Mouse (Mus musculus): ENCODE measurements at regions not wholly inside any gene's neighbourhood (a gene's known extent, or its start where the extent isn't known, plus 50 kb on each side); places are given as distances from the start of the nearest gene placed in this dataset.

GRCm38 (mm10) chr1:183672521-183672920 lies 254.5 kb downstream of the Hhipl2 start:
- Histone ChIP-seq H3K4me2 (no peak overlapping the region), H3K36me3 (replicated peaks) (no peaks in the 10 kb centered on the region), H3K9me3 (no peaks in the 10 kb centered on the region), H3K4me1 (no peaks in the 10 kb centered on the region), H3K4me3 (replicated peaks) (no peak overlapping the region), H3K27me3 (no peaks in the 10 kb centered on the region), H3K27ac (no peak overlapping the region), H3K9ac (no peak overlapping the region)
- no peak for ATAC-seq (ENCODE audit: low FRiP score)
- WGBS = 87% methylated on average over 5 of the region's 5 CpGs

DNA sequence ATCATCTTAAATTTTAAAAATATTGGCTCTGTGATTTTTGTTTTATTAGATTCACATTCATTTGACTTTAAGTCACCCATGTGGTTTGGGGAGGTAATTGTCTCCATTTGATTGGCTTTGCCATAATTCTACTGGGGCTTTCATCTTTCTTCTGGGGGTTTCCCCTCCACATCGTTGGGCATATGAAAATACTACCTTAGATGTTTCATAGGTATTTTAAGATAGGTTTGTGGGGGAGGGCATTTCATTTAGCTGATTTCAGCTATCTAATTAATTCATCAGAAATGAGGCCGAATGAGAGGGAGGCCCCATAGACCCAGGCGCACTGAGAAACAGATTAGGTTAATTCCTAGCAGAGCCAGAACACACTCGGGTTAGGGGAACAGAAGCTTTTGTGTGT lies 259.6 kb downstream of the Hhipl2 start:
- 86% methylated on average over 4 of the region's 4 CpGs for WGBS

GRCm38 (mm10) chr1:183679949-183680348 lies 261.9 kb downstream of the Hhipl2 start:
- ATAC-seq (ENCODE audit: low FRiP score) = no peak
- no peaks in the 10 kb centered on the region for H3K36me3 ChIP-seq (replicated peaks)
- no peak overlapping the region for H3K4me3 ChIP-seq (replicated peaks)
- H3K9ac ChIP-seq = no peak overlapping the region
- whole genome bisulfite sequencing = 81% methylated on average over 11 of the region's 11 CpGs
- no peak overlapping the region for H3K27ac ChIP-seq
- no peaks in the 10 kb centered on the region for H3K4me1 ChIP-seq
- no peaks in the 10 kb centered on the region for H3K27me3 ChIP-seq
- no peaks in the 10 kb centered on the region for H3K9me3 ChIP-seq
- no peak overlapping the region for H3K4me2 ChIP-seq

More for the DNA sequence above, 259.6 kb downstream of the Hhipl2 start:
- no peaks in the 10 kb centered on the region for H3K27me3 ChIP-seq
- H3K36me3 ChIP-seq (replicated peaks) = no peaks in the 10 kb centered on the region
- no peak overlapping the region for H3K4me2 ChIP-seq
- no peak overlapping the region for H3K9ac ChIP-seq
- no peaks in the 10 kb centered on the region for H3K9me3 ChIP-seq
- ATAC-seq (ENCODE audit: low FRiP score) = no peak
- no peak overlapping the region for H3K27ac ChIP-seq
- no peak overlapping the region for H3K4me3 ChIP-seq (replicated peaks)
- no peaks in the 10 kb centered on the region for H3K4me1 ChIP-seq

- no peak for ATAC-seq (ENCODE audit: low FRiP score)
- Histone ChIP-seq H3K4me2 (no peak overlapping the region), H3K36me3 (replicated peaks) (no peaks in the 10 kb centered on the region), H3K4me1 (no peaks in the 10 kb centered on the region), H3K27me3 (no peaks in the 10 kb centered on the region), H3K4me3 (replicated peaks) (no peak overlapping the region), H3K9me3 (no peaks in the 10 kb centered on the region), H3K9ac (no peak overlapping the region), H3K27ac (no peak overlapping the region)
- 89% methylated on average over 5 of the region's 5 CpGs for WGBS
Measured at GRCm38 (mm10) chr1:183686056-183686455, 268.0 kb downstream of the Hhipl2 start.

DNA sequence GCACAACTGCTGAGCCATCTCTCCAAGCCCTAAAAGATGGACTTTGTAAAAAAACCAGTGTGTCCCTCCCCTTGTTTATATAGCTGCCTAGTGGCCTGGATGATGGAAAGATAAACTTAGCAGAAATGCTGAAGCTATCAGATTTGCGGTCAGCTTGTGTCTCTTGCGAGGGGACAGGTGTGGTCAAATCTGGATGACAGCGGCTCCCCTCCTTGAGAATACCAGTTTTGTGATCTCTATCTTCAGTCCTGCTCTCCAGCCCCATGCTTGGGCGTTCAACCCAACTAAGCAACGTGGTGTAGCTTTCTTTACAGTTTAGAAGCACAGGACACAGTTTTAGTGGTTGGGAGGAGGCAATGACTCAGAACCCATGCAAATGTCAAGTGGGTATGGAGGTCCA lies 274.7 kb downstream of the Hhipl2 start:
- 88% methylated on average over 5 of the region's 5 CpGs for WGBS
- Histone ChIP-seq H3K27ac (no peak overlapping the region), H3K4me3 (replicated peaks) (no peak overlapping the region), H3K4me2 (no peak overlapping the region), H3K9ac (no peak overlapping the region), H3K4me1 (no peaks in the 10 kb centered on the region), H3K36me3 (replicated peaks) (no peaks in the 10 kb centered on the region), H3K27me3 (no peaks in the 10 kb centered on the region), H3K9me3 (no peaks in the 10 kb centered on the region)
- ATAC-seq (ENCODE audit: low FRiP score) = no peak

- Histone ChIP-seq H3K9me3 (no peaks in the 10 kb centered on the region), H3K27ac (no peak overlapping the region), H3K36me3 (replicated peaks) (no peaks in the 10 kb centered on the region), H3K4me3 (replicated peaks) (no peak overlapping the region), H3K4me2 (no peak overlapping the region), H3K27me3 (no peaks in the 10 kb centered on the region), H3K9ac (no peak overlapping the region), H3K4me1 (no peaks in the 10 kb centered on the region)
- WGBS = 82% methylated on average over 11 of the region's 11 CpGs
- no peak for ATAC-seq (ENCODE audit: low FRiP score)
Measured at GRCm38 (mm10) chr1:183699284-183699683, 281.3 kb downstream of the Hhipl2 start.

DNA sequence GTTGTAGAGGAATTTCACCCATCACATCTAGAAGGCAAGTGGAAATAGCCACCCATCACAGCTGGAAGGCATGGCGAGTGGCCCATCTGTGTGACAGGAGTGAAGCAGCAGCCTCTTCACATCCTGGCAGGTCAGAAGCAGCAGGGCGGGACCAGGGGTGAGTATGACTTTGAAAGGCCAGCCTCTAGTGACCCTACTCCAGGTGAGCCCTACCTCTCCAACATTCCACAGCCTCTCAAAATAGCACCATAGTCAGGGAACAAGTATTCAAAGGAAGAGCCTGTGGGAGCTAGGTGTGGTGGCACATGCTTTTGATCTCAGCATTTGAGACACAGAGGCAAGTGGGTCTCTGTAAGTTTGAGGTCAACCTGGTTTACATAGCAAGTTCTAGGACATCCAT lies 284.9 kb downstream of the Hhipl2 start:
- WGBS = 80% methylated on average over 2 of the region's 2 CpGs
- H3K4me1 ChIP-seq = no peaks in the 10 kb centered on the region; the same call in 1 of the 2 replicates
- H3K27me3 ChIP-seq = no peaks in the 10 kb centered on the region
- no peak overlapping the region for H3K4me2 ChIP-seq
- no peak for ATAC-seq (ENCODE audit: low FRiP score)
- no peak overlapping the region for H3K27ac ChIP-seq
- H3K9ac ChIP-seq = no peak overlapping the region
- H3K36me3 ChIP-seq (replicated peaks) = no peaks in the 10 kb centered on the region
- H3K9me3 ChIP-seq = no peaks in the 10 kb centered on the region
- H3K4me3 ChIP-seq (replicated peaks) = no peak overlapping the region

DNA sequence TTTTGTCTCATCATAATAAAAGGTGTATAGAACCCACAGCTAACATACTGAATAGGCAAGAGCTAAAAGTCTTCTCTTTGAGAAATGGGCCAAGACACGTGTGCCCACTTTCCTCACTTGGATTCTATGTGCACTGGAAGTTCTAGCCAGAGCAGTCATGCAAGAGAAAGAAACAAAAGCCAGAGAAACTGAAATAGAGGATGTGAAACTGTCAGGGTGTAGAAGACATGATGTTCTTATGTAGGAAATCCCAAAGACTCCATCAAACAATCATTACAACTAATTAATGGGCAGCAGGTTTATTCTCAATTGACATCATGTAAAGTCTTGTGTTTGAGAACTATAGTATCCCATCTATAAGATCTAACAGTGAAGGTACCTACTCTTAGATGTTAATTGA lies 294.9 kb downstream of the Hhipl2 start:
- Histone ChIP-seq H3K27me3 (no peaks in the 10 kb centered on the region), H3K4me3 (replicated peaks) (no peak overlapping the region), H3K4me2 (no peak overlapping the region), H3K36me3 (replicated peaks) (no peaks in the 10 kb centered on the region), H3K27ac (no peak overlapping the region), H3K9me3 (no peaks in the 10 kb centered on the region), H3K4me1 (no peaks in the 10 kb centered on the region), H3K9ac (no peak overlapping the region)
- ATAC-seq (ENCODE audit: low FRiP score) = no peak
- WGBS = 87% methylated on average over 1 of the region's 1 CpGs

GRCm38 (mm10) chr1:183717060-183717459 lies 296.0 kb upstream of the Dusp10 start:
- Histone ChIP-seq H3K4me2 (no peak overlapping the region), H3K4me3 (replicated peaks) (no peak overlapping the region), H3K4me1 (no peaks in the 10 kb centered on the region), H3K36me3 (replicated peaks) (no peaks in the 10 kb centered on the region), H3K9me3 (no peaks in the 10 kb centered on the region), H3K9ac (no peak overlapping the region), H3K27ac (no peak overlapping the region), H3K27me3 (no peaks in the 10 kb centered on the region)
- 76% methylated on average over 1 of the region's 1 CpGs for WGBS
- peak; percentile 57; the same call in 1 of the 2 replicates for ATAC-seq (ENCODE audit: low FRiP score)

DNA sequence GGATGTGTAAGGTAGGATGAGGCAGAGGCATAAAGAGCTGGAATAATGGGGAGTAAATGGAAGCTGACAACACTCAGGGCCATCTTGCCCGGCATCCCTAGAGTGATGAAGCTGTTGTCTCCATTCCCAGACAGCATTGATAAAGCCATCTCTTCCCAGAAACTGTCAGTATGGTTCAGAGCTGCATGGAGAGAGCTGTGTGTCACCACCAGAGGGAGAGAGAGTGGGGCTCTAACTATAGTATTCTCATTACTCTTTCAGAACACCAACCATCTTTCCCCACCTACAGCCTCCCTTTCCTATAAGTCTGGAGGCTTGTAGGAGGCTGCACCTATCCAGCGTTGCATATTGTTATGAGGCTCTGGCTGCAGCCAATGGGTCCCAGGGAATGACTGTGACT lies 264.0 kb upstream of the Dusp10 start:
- Histone ChIP-seq H3K9me3 (no peaks in the 10 kb centered on the region), H3K9ac (no peak overlapping the region), H3K27ac (no peak overlapping the region), H3K36me3 (replicated peaks) (no peaks in the 10 kb centered on the region), H3K27me3 (no peaks in the 10 kb centered on the region), H3K4me3 (replicated peaks) (no peak overlapping the region), H3K4me2 (no peak overlapping the region), H3K4me1 (no peaks in the 10 kb centered on the region)
- ATAC-seq (ENCODE audit: low FRiP score) = no peak
- WGBS = 88% methylated on average over 2 of the region's 2 CpGs

- Histone ChIP-seq H3K36me3 (replicated peaks) (no peaks in the 10 kb centered on the region), H3K4me2 (no peak overlapping the region), H3K9me3 (no peaks in the 10 kb centered on the region), H3K4me1 (no peaks in the 10 kb centered on the region), H3K27me3 (no peaks in the 10 kb centered on the region), H3K9ac (no peak overlapping the region), H3K4me3 (replicated peaks) (no peak overlapping the region), H3K27ac (no peak overlapping the region)
- whole genome bisulfite sequencing = 80% methylated on average over 4 of the region's 4 CpGs
- ATAC-seq (ENCODE audit: low FRiP score) = 0 out of 2 replicates have a peak, but pooled peaks have one; percentile 36
Measured at GRCm38 (mm10) chr1:183754500-183754899, 258.6 kb upstream of the Dusp10 start.

DNA sequence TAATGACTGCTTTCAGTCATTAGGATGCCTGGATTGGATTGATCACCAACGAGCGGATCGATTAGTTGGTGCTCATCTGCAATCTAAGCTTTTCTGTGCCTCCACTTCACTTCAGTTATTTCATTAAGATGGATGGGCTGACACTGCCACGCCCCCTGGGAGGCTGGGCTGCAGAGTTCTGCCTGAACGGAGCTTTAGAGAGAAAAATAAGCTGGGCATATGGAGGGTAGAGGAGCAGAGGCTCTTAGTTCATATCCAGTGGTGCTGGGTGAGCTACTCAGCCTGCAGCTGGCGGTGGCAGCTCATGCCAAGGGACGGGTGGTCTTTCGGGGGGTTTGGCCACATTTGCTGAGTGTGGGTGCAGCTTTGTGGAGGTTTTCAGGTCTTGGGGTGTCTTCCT lies 256.4 kb upstream of the Dusp10 start:
- Histone ChIP-seq H3K4me2 (no peak overlapping the region), H3K9me3 (no peaks in the 10 kb centered on the region), H3K9ac (no peak overlapping the region), H3K27ac (no peak overlapping the region), H3K36me3 (replicated peaks) (no peaks in the 10 kb centered on the region), H3K4me1 (no peaks in the 10 kb centered on the region), H3K27me3 (no peaks in the 10 kb centered on the region), H3K4me3 (replicated peaks) (no peak overlapping the region)
- WGBS = 86% methylated on average over 8 of the region's 8 CpGs
- ATAC-seq (ENCODE audit: low FRiP score) = no peak

- Histone ChIP-seq H3K27ac (no peak overlapping the region), H3K36me3 (replicated peaks) (no peaks in the 10 kb centered on the region), H3K4me1 (no peaks in the 10 kb centered on the region), H3K4me3 (replicated peaks) (no peak overlapping the region), H3K9ac (no peak overlapping the region), H3K4me2 (no peak overlapping the region), H3K27me3 (no peaks in the 10 kb centered on the region), H3K9me3 (no peaks in the 10 kb centered on the region)
- no peak for ATAC-seq (ENCODE audit: low FRiP score)
- WGBS = 72% methylated on average over 11 of the region's 11 CpGs
Measured at GRCm38 (mm10) chr1:183763864-183764726, 249.0 kb upstream of the Dusp10 start.
